Mouse (Mus musculus) testis, adult 2 months (tissue): ENCODE results near the gene Speer4c.
"Not testable (repeated sequence)": the region's sequence is repeated elsewhere in the genome, so short reads cannot be mapped to it uniquely, and the experiment has no call there.

Source experiments
- CTCF ChIP-seq: fragments of 200-500 bp; IDR thresholded peaks from 2 replicates; pipeline ENCODE4 v1.5.1; 2012; ENCODE audit warnings: low read depth, mild to moderate bottlenecking, inconsistent platforms, low read length, moderate library complexity; ENCODE audit not compliant: control insufficient read depth, insufficient read depth, insufficient replicate concordance
- POLR2A ChIP-seq: fragments of 200-500 bp; IDR thresholded peaks from 2 replicates; pipeline ENCODE4 v1.6.1; 2012; ENCODE audit warnings: low read depth, mild to moderate bottlenecking, inconsistent platforms, low read length, moderate library complexity; ENCODE audit not compliant: control insufficient read depth

- not testable (repeated sequence) for TF ChIP-seq CTCF, POLR2A
Observed at GRCm38 (mm10) chr5:15688874-15689658, 25.0 kb downstream of the Speer4c start.
